Mouse (Mus musculus) heart, embryonic 14.5 days (tissue): ENCODE data around the gene Olfr347. TPM values are rescaled to one million over a fixed set of nuclear protein-coding genes. Genes with fewer than 3 reads are reported as not detected.

Experiments
- ATAC-seq: fragments of 200-750 bp; cut with Nextera tagmentation; 2 replicates; pipeline ENCODE4 v1.8.0; 2017; ENCODE audit warnings: low read depth, moderate TSS enrichment; ENCODE audit not compliant: insufficient number of reproducible peaks, insufficient read depth, low FRiP score
- H3K27ac ChIP-seq, 2 experiments: fragments of 200-500 bp in 1 of 2; fragments of 300-500 bp in 1 of 2; sonication (generic) in 1 of 2; replicated peaks in 1 of 2; 2 replicates each; pipeline ENCODE4 v1.5.1; 2012 to 2014; ENCODE audit warnings: low read depth in 2 of 2, low read length in 2 of 2, control low read depth in 1 of 2, mild to moderate bottlenecking in 1 of 2, mixed read lengths in 1 of 2; ENCODE audit not compliant: control insufficient read depth in 1 of 2, insufficient read depth in 1 of 2
- H3K27me3 ChIP-seq: fragments of 300-500 bp; sonication (generic); 2 replicates; pipeline ENCODE4 v1.6.1; 2014; ENCODE audit warnings: mild to moderate bottlenecking, low read length, control low read depth; ENCODE audit not compliant: control insufficient read depth, insufficient read depth
- H3K36me3 ChIP-seq: fragments of 300-500 bp; sonication (generic); 2 replicates; pipeline ENCODE4 v1.6.1; 2014; ENCODE audit warnings: mild to moderate bottlenecking, control low read depth, low read length, mixed read lengths; ENCODE audit not compliant: control insufficient read depth, insufficient read depth
- H3K4me1 ChIP-seq, 2 experiments: fragments of 200-500 bp in 1 of 2; fragments of 300-500 bp in 1 of 2; sonication (generic) in 1 of 2; 2 replicates each; pipeline ENCODE4 v1.6.1; 2012 to 2014; ENCODE audit warnings: low read length in 2 of 2, control low read depth in 1 of 2, mixed read lengths in 1 of 2; ENCODE audit not compliant: control insufficient read depth in 2 of 2, insufficient read depth in 2 of 2
- H3K4me2 ChIP-seq: fragments of 300-500 bp; sonication (generic); 2 replicates; pipeline ENCODE4 v1.6.1; 2014; ENCODE audit warnings: mild to moderate bottlenecking, low read length
- H3K4me3 ChIP-seq, 2 experiments: fragments of 200-500 bp in 1 of 2; fragments of 300-500 bp in 1 of 2; sonication (generic) in 1 of 2; 2 replicates each; pipeline ENCODE4 v1.5.1; 2012 to 2014; ENCODE audit warnings: low read length in 2 of 2, mild to moderate bottlenecking in 2 of 2, control low read depth in 1 of 2, low read depth in 1 of 2, moderate library complexity in 1 of 2; ENCODE audit not compliant: control insufficient read depth in 1 of 2, insufficient read depth in 1 of 2
- H3K9ac ChIP-seq: fragments of 300-500 bp; sonication (generic); 2 replicates; pipeline ENCODE4 v1.6.1; 2014; ENCODE audit warnings: mild to moderate bottlenecking, low read length
- H3K9me3 ChIP-seq: fragments of 300-500 bp; sonication (generic); 2 replicates; pipeline ENCODE4 v1.6.1; 2016; ENCODE audit warnings: low read length, control low read depth; ENCODE audit not compliant: control insufficient read depth
- WGBS: fragments of 180-500 bp; shearing (Covaris S2); extraction: QIAGEN DNeasy Blood & Tissue Kit; methylation state at CpG from one replicate; pipeline ENCODE4 v1.1.7; 2014; 5-methylcytosine and 5-hydroxymethylcytosine counted together
- polyA plus RNA-seq: library from polyadenylated mRNA; unstranded; fragments of >200 nt; fragmentation: Nextera tagmentation; extraction: Ambion mirVana; gene quantifications from 2 replicates; pipeline ENCODE4 v1.2.1, GENCODE M21; 2014

Gene Olfr347
- not detected in 2 replicates for polyA plus RNA-seq

DNA sequence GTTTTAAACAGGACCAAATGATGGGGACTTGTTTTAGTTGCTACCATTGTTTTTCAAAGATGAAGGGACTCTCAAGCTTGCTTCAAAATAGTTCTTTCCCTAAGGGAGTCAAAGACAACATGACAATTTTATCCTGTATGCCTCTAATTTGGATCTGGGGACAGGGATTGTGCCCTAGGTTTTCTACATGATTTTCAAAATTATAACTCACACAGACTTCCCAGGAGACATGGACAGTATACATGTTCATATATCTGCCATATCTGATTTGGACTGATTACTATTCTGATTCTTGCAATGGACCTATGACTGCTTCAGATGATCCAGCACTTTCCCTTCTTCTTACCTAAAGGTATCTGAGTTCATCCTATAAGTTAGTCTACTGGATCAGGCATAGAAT, at the start of gene Olfr347:
TSS of gene Olfr347 (plus strand) at position 301 of the 400 bp plus-strand sequence.
- Histone ChIP-seq H3K4me3 (no peak within 1 kb of the TSS), H3K27ac (no peak within 1 kb of the TSS), H3K27me3 (no peaks in the 10 kb centered on the region), H3K36me3 (no peaks in the 10 kb centered on the region), H3K9ac (no peak within 1 kb of the TSS), H3K4me1 (no peaks in the 10 kb centered on the region), H3K9me3 (peaks cover 11% of the 10 kb centered on the region), H3K4me2 (no peak within 1 kb of the TSS)
- no peak for ATAC-seq

GRCm38 (mm10) chr2:36685488-36685887, 46.2 kb upstream of the Olfr347 start, which contains the start of gene Olfr346:
Gene Olfr346 (plus strand): TSS chr2:36685788.
- Histone ChIP-seq H3K36me3 (no peaks in the 10 kb centered on the region), H3K27me3 (no peaks in the 10 kb centered on the region), H3K9ac (no peak within 1 kb of the TSS), H3K4me1 (no peaks in the 10 kb centered on the region), H3K4me2 (no peak within 1 kb of the TSS), H3K4me3 (no peak within 1 kb of the TSS), H3K9me3 (0 out of 2 replicates have a peak, but pooled peaks cover 2% of the 10 kb centered on the region), H3K27ac (no peak within 1 kb of the TSS)
- 84% methylated on average over 1 of the region's 1 CpGs for WGBS
- no peak for ATAC-seq

GRCm38 (mm10) chr2:36736226-36736625, 4.5 kb downstream of the Olfr347 start:
- Histone ChIP-seq H3K4me1 (no peaks in the 10 kb centered on the region), H3K27me3 (no peaks in the 10 kb centered on the region), H3K9me3 (0 out of 2 replicates have a peak, but pooled peaks cover 6% of the 10 kb centered on the region), H3K27ac (no peak overlapping the region), H3K4me3 (no peak overlapping the region), H3K36me3 (no peaks in the 10 kb centered on the region), H3K4me2 (no peak overlapping the region), H3K9ac (no peak overlapping the region)
- 45% methylated on average over 3 of the region's 3 CpGs for WGBS
- no peak for ATAC-seq

GRCm38 (mm10) chr2:36783976-36784375, 52.3 kb downstream of the Olfr347 start, which contains the start of gene Olfr348:
Gene Olfr348 (plus strand): TSS chr2:36784276.
- H3K4me1 ChIP-seq, result no peaks in the 10 kb centered on the region
- no peak within 1 kb of the TSS for H3K27ac ChIP-seq
- no peaks in the 10 kb centered on the region for H3K27me3 ChIP-seq
- no peak for ATAC-seq
- WGBS, result 62% methylated on average over 2 of the region's 2 CpGs
- H3K4me3 ChIP-seq, result no peak within 1 kb of the TSS
- no peak within 1 kb of the TSS for H3K4me2 ChIP-seq
- H3K9ac ChIP-seq, result no peak within 1 kb of the TSS
- H3K36me3 ChIP-seq, result no peaks in the 10 kb centered on the region
- 0 out of 2 replicates have a peak, but pooled peaks cover 7% of the 10 kb centered on the region for H3K9me3 ChIP-seq

Other genes starting within 250 kb of the Olfr347 start
- not detected in 2 replicates for gene Olfr341, start 249.4 kb upstream of the Olfr347 start, polyA plus RNA-seq
- not detected in 2 replicates for gene Olfr342, start 206.9 kb upstream of the Olfr347 start, polyA plus RNA-seq
- gene Olfr344, start 165.2 kb upstream of the Olfr347 start, polyA plus RNA-seq, result not detected in 2 replicates
- not detected in 2 replicates for gene Olfr345, start 91.9 kb upstream of the Olfr347 start, polyA plus RNA-seq
- gene Olfr346, start 46.1 kb upstream of the Olfr347 start, polyA plus RNA-seq, result not detected in 2 replicates
- gene Olfr348, start 52.4 kb downstream of the Olfr347 start, polyA plus RNA-seq, result not detected in 2 replicates
- gene Olfr50, start 58.6 kb downstream of the Olfr347 start, polyA plus RNA-seq, result not detected in 2 replicates
- not detected in 2 replicates for gene Olfr3, start 85.1 kb downstream of the Olfr347 start, polyA plus RNA-seq
- not detected in 2 replicates for gene Olfr350, start 114.4 kb downstream of the Olfr347 start, polyA plus RNA-seq
- not detected in 2 replicates for gene Olfr351, start 130.8 kb downstream of the Olfr347 start, polyA plus RNA-seq
- gene Olfr352, start 136.6 kb downstream of the Olfr347 start, polyA plus RNA-seq, result not detected in 2 replicates
- not detected in 2 replicates for gene Olfr353, start 161.0 kb downstream of the Olfr347 start, polyA plus RNA-seq
- not detected in 2 replicates for gene Olfr354, start 173.8 kb downstream of the Olfr347 start, polyA plus RNA-seq
- not detected in 2 replicates for gene Olfr355, start 197.0 kb downstream of the Olfr347 start, polyA plus RNA-seq
- gene Olfr356, start 205.2 kb downstream of the Olfr347 start, polyA plus RNA-seq, result not detected in 2 replicates